Mouse (Mus musculus) neural tube, embryonic 15.5 days (tissue): Measurements from ENCODE around the gene Eps8l3. TPM values are rescaled to one million over a fixed set of nuclear protein-coding genes. Genes with fewer than 3 reads are reported as not detected.
A peak's percentile ranks its signal among the peaks of the same experiment; 100 is the strongest.

Experiments
- ATAC-seq: fragments of 200-750 bp; cut with Nextera tagmentation; 2 replicates; pipeline ENCODE4 v1.8.0; 2017; ENCODE audit warnings: mild to moderate bottlenecking, moderate TSS enrichment, moderate library complexity; ENCODE audit not compliant: low FRiP score
- H3K27ac ChIP-seq: fragments of 300-500 bp; sonication (generic); replicated peaks from 2 replicates; pipeline ENCODE4 v1.5.1; 2015; ENCODE audit warnings: mild to moderate bottlenecking, inconsistent platforms
- H3K27me3 ChIP-seq: fragments of 300-500 bp; sonication (generic); replicated peaks from 2 replicates; pipeline ENCODE4 v1.6.1; 2015; ENCODE audit warnings: inconsistent platforms
- H3K36me3 ChIP-seq: fragments of 300-500 bp; sonication (generic); 2 replicates; pipeline ENCODE4 v1.6.1; 2015; ENCODE audit warnings: inconsistent platforms
- H3K4me1 ChIP-seq: fragments of 300-500 bp; sonication (generic); 2 replicates; pipeline ENCODE4 v1.6.1; 2015; ENCODE audit warnings: inconsistent platforms
- H3K4me2 ChIP-seq: fragments of 300-500 bp; sonication (generic); 2 replicates; pipeline ENCODE4 v1.6.1; 2015; ENCODE audit warnings: inconsistent platforms, mild to moderate bottlenecking, moderate library complexity
- H3K4me3 ChIP-seq: fragments of 300-500 bp; sonication (generic); replicated peaks from 2 replicates; pipeline ENCODE4 v1.5.1; 2015; ENCODE audit warnings: mild to moderate bottlenecking, inconsistent platforms
- H3K9ac ChIP-seq: fragments of 300-500 bp; sonication (generic); replicated peaks from 2 replicates; pipeline ENCODE4 v1.6.1; 2015; ENCODE audit warnings: mild to moderate bottlenecking, inconsistent platforms
- H3K9me3 ChIP-seq: fragments of 300-500 bp; sonication (generic); replicated peaks from 2 replicates; pipeline ENCODE4 v1.6.1; 2016; ENCODE audit warnings: inconsistent platforms
- WGBS: fragments of 180-500 bp; shearing (Covaris S2); methylation state at CpG from one replicate; pipeline ENCODE4 v1.1.7; 2015; ENCODE audit warnings: mixed read lengths; 5-methylcytosine and 5-hydroxymethylcytosine counted together
- polyA plus RNA-seq: library from polyadenylated mRNA; unstranded; fragments of >200 nt; fragmentation: Nextera tagmentation; extraction: Ambion mirVana; gene quantifications from 2 replicates; pipeline ENCODE4 v1.2.1, GENCODE M21; 2015

Eps8l3 gene
- polyA plus RNA-seq, 1 experiment from 2014 or later, result not detected

DNA sequence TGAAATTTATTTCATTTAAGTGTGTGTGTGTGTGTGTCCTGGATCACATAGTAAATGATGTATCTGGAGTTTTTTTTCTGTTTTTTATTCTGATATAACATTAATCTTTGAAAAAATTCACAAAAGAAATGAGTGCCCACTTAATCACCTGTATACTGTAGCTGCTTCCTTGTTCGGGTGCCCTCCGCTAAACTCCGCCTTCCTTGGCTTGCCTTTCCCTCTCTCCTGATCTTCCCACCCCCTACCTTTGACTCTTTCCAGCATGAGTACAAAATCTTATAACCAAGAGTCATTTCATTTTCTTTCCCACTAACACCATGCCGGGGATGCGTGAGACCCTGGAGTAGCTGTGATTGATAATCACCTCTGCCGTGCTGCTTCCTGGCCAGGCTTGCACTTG, 55.1 kb downstream of the Eps8l3 start:
- 63% methylated on average over 6 of the region's 6 CpGs for WGBS
- H3K4me2 ChIP-seq, result no peak overlapping the region
- H3K27ac ChIP-seq, result peak overlapping the region; percentile 45
- 0 out of 2 replicates have a peak, but pooled peaks cover 3% of the 10 kb centered on the region for H3K27me3 ChIP-seq
- no peaks in the 10 kb centered on the region for H3K36me3 ChIP-seq
- ATAC-seq, result peak; percentile 36; the same call in 1 of the 2 replicates
- H3K9ac ChIP-seq, result no peak overlapping the region
- H3K9me3 ChIP-seq, result no peaks in the 10 kb centered on the region
- H3K4me1 ChIP-seq, result peaks cover 31% of the 10 kb centered on the region
- H3K4me3 ChIP-seq, result no peak overlapping the region

DNA sequence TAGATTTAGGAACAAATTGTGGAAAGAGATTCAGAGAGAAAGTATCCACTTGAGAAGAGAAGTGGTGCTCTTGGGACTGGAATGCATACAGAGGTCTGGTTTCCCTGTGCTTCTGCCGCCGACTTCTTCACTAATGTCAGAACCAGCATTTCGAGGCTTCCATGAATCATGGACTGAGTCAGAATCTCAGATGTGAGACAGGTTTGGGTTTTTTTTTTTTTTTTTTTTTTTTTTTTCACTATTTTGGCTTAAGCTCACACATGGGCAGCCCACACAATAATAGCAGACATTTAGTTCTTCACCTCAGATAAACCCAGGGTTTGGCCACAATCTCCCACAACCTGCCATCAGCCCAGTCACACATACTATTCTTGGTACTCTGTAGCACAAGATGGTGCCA, 58.2 kb downstream of the Eps8l3 start:
- Histone ChIP-seq H3K4me1 (peaks cover 21% of the 10 kb centered on the region), H3K4me2 (no peak overlapping the region), H3K27ac (no peak overlapping the region), H3K9me3 (no peaks in the 10 kb centered on the region), H3K27me3 (0 out of 2 replicates have a peak, but pooled peaks cover 3% of the 10 kb centered on the region), H3K9ac (no peak overlapping the region), H3K36me3 (no peaks in the 10 kb centered on the region), H3K4me3 (no peak overlapping the region)
- WGBS, result 89% methylated on average over 3 of the region's 3 CpGs
- ATAC-seq, result no peak

DNA sequence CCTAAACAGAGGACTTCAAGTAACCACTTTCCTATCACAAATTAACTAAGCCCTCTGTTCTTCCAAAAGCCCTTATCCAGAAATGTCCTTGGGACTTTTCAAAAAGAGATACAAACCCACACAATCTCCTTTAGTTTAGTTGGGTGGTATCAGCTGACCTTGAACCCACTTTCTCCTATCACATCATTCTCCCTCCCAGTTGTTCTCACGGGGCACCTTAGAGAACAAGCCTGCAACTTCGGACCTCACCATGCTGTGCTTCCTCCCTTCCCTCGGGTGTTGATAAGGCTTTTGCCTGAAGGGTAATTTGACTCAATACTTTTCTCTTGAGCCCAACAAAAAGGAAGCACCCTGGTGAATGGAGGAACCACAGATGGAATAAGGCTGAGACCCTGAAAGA, 58.9 kb downstream of the Eps8l3 start:
- ATAC-seq, result no peak
- Histone ChIP-seq H3K27ac (no peak overlapping the region), H3K4me2 (no peak overlapping the region), H3K4me3 (no peak overlapping the region), H3K9ac (no peak overlapping the region), H3K4me1 (peaks cover 17% of the 10 kb centered on the region), H3K27me3 (0 out of 2 replicates have a peak, but pooled peaks cover 3% of the 10 kb centered on the region), H3K36me3 (no peaks in the 10 kb centered on the region), H3K9me3 (no peaks in the 10 kb centered on the region)
- 71% methylated on average over 3 of the region's 3 CpGs for WGBS

DNA sequence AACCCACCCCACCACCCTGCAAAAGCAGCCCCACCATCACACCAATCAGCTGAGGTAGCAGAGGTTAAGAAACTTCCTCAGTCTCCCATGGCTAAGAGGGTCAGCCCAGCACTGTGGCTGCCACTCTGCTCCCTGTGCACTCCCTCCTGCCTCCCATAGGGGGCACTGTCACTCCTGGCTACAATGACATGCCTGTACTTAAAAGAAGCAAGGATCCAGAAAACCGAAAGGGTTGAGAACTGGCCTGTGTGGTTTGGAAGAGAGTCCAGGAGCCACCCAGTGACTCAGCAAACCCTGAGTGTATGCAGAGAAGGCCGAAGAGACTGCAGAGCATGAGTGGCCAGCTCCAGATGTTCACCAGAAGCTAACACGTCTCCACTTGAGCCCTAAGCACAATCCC, 62.4 kb downstream of the Eps8l3 start:
- 0 out of 2 replicates have a peak, but pooled peaks cover 3% of the 10 kb centered on the region for H3K27me3 ChIP-seq
- peaks cover 20% of the 10 kb centered on the region; the same call in 1 of the 2 replicates for H3K4me1 ChIP-seq
- H3K4me3 ChIP-seq, result no peak overlapping the region
- H3K36me3 ChIP-seq, result no peaks in the 10 kb centered on the region
- no peak overlapping the region for H3K9ac ChIP-seq
- no peak overlapping the region for H3K27ac ChIP-seq
- H3K4me2 ChIP-seq, result no peak overlapping the region
- WGBS, result 52% methylated on average over 3 of the region's 3 CpGs
- ATAC-seq, result no peak
- H3K9me3 ChIP-seq, result no peaks in the 10 kb centered on the region

DNA sequence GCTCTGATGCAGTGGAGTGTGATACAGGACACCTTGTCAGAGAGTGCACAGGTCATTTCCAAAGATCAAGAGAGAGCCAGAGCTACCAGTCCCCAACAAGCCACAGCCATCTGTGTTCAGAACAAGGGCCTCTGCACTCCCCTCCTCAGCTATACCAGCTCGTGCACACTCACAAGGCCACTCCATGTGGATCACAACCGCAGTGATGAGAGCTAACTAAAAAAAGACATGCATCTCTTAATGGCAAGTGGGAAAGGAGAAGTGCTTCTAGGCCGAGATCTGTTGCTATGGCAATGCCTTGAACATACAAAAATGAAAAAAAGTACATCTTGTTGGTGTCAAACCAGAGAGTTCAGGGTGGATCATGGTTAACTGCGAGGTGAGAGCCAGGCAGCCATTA, 62.8 kb downstream of the Eps8l3 start:
- H3K4me3 ChIP-seq, result no peak overlapping the region
- 54% methylated on average over 4 of the region's 4 CpGs for WGBS
- no peak overlapping the region for H3K4me2 ChIP-seq
- H3K27me3 ChIP-seq, result 0 out of 2 replicates have a peak, but pooled peaks cover 3% of the 10 kb centered on the region
- no peaks in the 10 kb centered on the region for H3K36me3 ChIP-seq
- H3K27ac ChIP-seq, result no peak overlapping the region
- ATAC-seq, result no peak
- H3K9me3 ChIP-seq, result no peaks in the 10 kb centered on the region
- H3K9ac ChIP-seq, result no peak overlapping the region
- peaks cover 20% of the 10 kb centered on the region; the same call in 1 of the 2 replicates for H3K4me1 ChIP-seq

DNA sequence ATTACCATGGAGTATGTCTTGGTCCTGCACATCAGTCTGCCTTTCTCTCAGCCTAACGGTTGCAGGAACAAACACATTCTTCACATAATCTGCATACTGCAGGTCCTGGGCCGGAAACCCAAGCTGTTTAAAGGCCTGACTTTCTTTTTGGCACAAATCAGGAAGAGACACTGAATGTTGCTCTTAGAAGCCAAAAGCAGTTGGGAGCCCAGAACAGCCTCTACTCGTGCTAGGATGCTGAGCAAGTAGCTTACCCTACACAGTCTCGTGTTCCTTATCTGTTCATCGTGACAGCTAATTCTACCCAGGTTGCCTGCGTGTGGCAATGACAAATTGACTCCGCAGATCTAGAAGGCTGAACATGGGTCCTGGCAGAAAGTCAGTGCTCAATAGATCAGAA, 63.5 kb downstream of the Eps8l3 start:
- ATAC-seq, result no peak
- Histone ChIP-seq H3K27me3 (0 out of 2 replicates have a peak, but pooled peaks cover 3% of the 10 kb centered on the region), H3K4me2 (no peak overlapping the region), H3K4me1 (peaks cover 20% of the 10 kb centered on the region; the same call in 1 of the 2 replicates), H3K9ac (no peak overlapping the region), H3K36me3 (no peaks in the 10 kb centered on the region), H3K4me3 (no peak overlapping the region), H3K9me3 (no peaks in the 10 kb centered on the region), H3K27ac (no peak overlapping the region)
- WGBS, result 81% methylated on average over 7 of the region's 7 CpGs

DNA sequence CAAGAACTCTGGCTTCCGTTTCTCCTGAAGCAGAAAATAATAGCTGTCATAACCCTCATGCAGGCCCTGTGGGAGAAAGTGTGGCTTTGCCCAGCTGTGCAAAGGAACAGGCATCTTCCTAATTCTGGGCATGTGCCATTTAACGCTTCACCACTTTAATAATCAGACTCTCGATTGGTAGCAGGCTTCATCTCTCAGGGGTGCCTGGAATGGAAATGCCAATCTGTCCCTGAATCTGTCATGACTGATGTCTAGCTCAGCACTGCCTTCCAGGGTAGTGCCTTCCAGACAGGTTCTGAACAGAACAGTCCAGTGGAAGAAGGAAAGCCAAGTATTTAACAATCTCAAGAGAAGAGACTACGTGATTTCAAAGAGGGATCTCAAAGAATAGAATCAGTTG, 64.2 kb downstream of the Eps8l3 start:
- Histone ChIP-seq H3K4me2 (no peak overlapping the region), H3K27ac (0 out of 2 replicates have a peak overlapping the region, but pooled peaks have one; percentile 28), H3K9ac (no peak overlapping the region), H3K4me1 (peaks cover 20% of the 10 kb centered on the region; the same call in 1 of the 2 replicates), H3K9me3 (no peaks in the 10 kb centered on the region), H3K4me3 (no peak overlapping the region), H3K36me3 (no peaks in the 10 kb centered on the region), H3K27me3 (0 out of 2 replicates have a peak, but pooled peaks cover 2% of the 10 kb centered on the region)
- ATAC-seq, result no peak
- 46% methylated on average over 4 of the region's 4 CpGs for WGBS

Other genes with a start within 250 kb of the Eps8l3 start
- gene Gm10961, start 245.9 kb upstream of the Eps8l3 start, polyA plus RNA-seq, result not detected in 2 replicates
- 118 and 138 TPM in 2 replicates for gene Strip1, start 245.5 kb upstream of the Eps8l3 start, polyA plus RNA-seq
- 108 and 110 TPM in 2 replicates for gene Ahcyl1, start 180.7 kb upstream of the Eps8l3 start, polyA plus RNA-seq
- gene Csf1, start 116.8 kb upstream of the Eps8l3 start, polyA plus RNA-seq, result 7.8 and 8.4 TPM in 2 replicates
- gene Gstm5, start 18.6 kb downstream of the Eps8l3 start, polyA plus RNA-seq, result 222 and 263 TPM in 2 replicates
- 42.2 and 50.6 TPM in 2 replicates for gene Gstm7, start 54.6 kb downstream of the Eps8l3 start, polyA plus RNA-seq
- 9.0 and 10.6 TPM in 2 replicates for gene Gstm6, start 66.5 kb downstream of the Eps8l3 start, polyA plus RNA-seq
- gene Gstm3, start 92.1 kb downstream of the Eps8l3 start, polyA plus RNA-seq, result 2.7 TPM in 1 of 2 replicates, not detected in the other
- 7.4 and 23.4 TPM in 2 replicates for gene Gstm2, start 109.2 kb downstream of the Eps8l3 start, polyA plus RNA-seq
- 161 and 189 TPM in 2 replicates for gene Gstm1, start 140.7 kb downstream of the Eps8l3 start, polyA plus RNA-seq
- 19.1 and 21.0 TPM in 2 replicates for gene Gstm4, start 167.7 kb downstream of the Eps8l3 start, polyA plus RNA-seq
- gene Ampd2, start 209.4 kb downstream of the Eps8l3 start, polyA plus RNA-seq, result 64.1 and 66.9 TPM in 2 replicates
- gene Gnat2, start 215.6 kb downstream of the Eps8l3 start, polyA plus RNA-seq, result 0.13 and 0.43 TPM in 2 replicates